Mouse (Mus musculus) testis, adult 2 months (tissue): ENCODE measurements at regions not wholly inside any gene's neighbourhood (a gene's known extent, or its start where the extent isn't known, plus 50 kb on each side); places are given as distances from the start of the nearest gene placed in this dataset.

ENCODE experiments used
- H3K27ac ChIP-seq: fragments of 200-500 bp; 2 replicates; pipeline ENCODE4 v1.5.1; 2012; ENCODE audit warnings: low read depth, low read length; ENCODE audit not compliant: control insufficient read depth, insufficient read depth
- H3K27me3 ChIP-seq: fragments of 200-500 bp; 2 replicates; pipeline ENCODE4 v1.6.1; 2012; ENCODE audit warnings: mild to moderate bottlenecking, low read length, moderate library complexity; ENCODE audit not compliant: control insufficient read depth, insufficient read depth
- H3K36me3 ChIP-seq: fragments of 200-500 bp; 2 replicates; pipeline ENCODE4 v1.6.1; 2012; ENCODE audit warnings: mild to moderate bottlenecking, low read length; ENCODE audit not compliant: control insufficient read depth, insufficient read depth
- H3K4me1 ChIP-seq: fragments of 200-500 bp; 2 replicates; pipeline ENCODE4 v1.6.1; 2012; ENCODE audit warnings: low read length; ENCODE audit not compliant: control insufficient read depth, insufficient read depth
- H3K4me3 ChIP-seq: fragments of 200-500 bp; 2 replicates; pipeline ENCODE4 v1.5.1; 2012; ENCODE audit warnings: low read depth, mild to moderate bottlenecking, low read length, moderate library complexity, mixed read lengths; ENCODE audit not compliant: control insufficient read depth
- CTCF ChIP-seq: fragments of 200-500 bp; IDR thresholded peaks from 2 replicates; pipeline ENCODE4 v1.5.1; 2012; ENCODE audit warnings: low read depth, mild to moderate bottlenecking, inconsistent platforms, low read length, moderate library complexity; ENCODE audit not compliant: control insufficient read depth, insufficient read depth, insufficient replicate concordance
- POLR2A ChIP-seq: fragments of 200-500 bp; IDR thresholded peaks from 2 replicates; pipeline ENCODE4 v1.6.1; 2012; ENCODE audit warnings: low read depth, mild to moderate bottlenecking, inconsistent platforms, low read length, moderate library complexity; ENCODE audit not compliant: control insufficient read depth

DNA sequence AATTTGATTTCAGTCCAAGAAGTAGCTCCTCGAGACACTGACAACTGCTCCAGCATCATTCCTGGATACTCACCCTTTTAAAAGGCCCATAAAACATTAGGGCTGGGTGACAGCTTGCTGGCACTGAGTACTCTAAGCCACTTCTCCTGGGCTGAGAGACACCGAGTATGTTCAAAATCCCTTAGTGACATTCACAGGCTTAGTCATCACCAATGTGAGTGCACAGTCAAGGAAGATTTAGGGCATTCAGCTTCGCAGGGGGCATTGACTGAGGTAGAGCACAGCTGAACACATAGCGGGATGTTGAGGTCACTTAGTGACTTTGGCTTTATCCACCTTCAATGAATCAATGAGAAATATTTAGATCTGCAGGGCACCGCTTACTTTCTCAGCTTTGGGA is 210.8 kb upstream of the Hnrnpa3 start:
- no peak overlapping the region for H3K4me3 ChIP-seq
- no peaks in the 10 kb centered on the region for H3K36me3 ChIP-seq
- H3K4me1 ChIP-seq = no peaks in the 10 kb centered on the region
- H3K27me3 ChIP-seq = no peaks in the 10 kb centered on the region
- no peak overlapping the region for H3K27ac ChIP-seq
- TF ChIP-seq CTCF = no peak
- no peak for TF ChIP-seq POLR2A

GRCm38 (mm10) chr2:75451846-75452267 is 207.2 kb upstream of the Hnrnpa3 start:
- no peaks in the 10 kb centered on the region for H3K4me1 ChIP-seq
- TF ChIP-seq POLR2A (no peak), CTCF (no peak)

GRCm38 (mm10) chr2:75452274-75453148 is 206.6 kb upstream of the Hnrnpa3 start:
- Histone ChIP-seq H3K27ac (no peak overlapping the region), H3K4me1 (no peaks in the 10 kb centered on the region)
- TF ChIP-seq CTCF (no peak), POLR2A (no peak)

More at GRCm38 (mm10) chr2:75451846-75452267, 207.2 kb upstream of the Hnrnpa3 start:
- Histone ChIP-seq H3K27me3 (no peaks in the 10 kb centered on the region), H3K4me3 (no peak overlapping the region), H3K27ac (no peak overlapping the region), H3K36me3 (no peaks in the 10 kb centered on the region)

GRCm38 (mm10) chr2:75455481-75455880 is 203.6 kb upstream of the Hnrnpa3 start:
- no peak for TF ChIP-seq CTCF
- no peak for TF ChIP-seq POLR2A
- Histone ChIP-seq H3K27ac (no peak overlapping the region), H3K4me1 (no peaks in the 10 kb centered on the region), H3K4me3 (no peak overlapping the region), H3K36me3 (no peaks in the 10 kb centered on the region), H3K27me3 (no peaks in the 10 kb centered on the region)

More at GRCm38 (mm10) chr2:75452274-75453148, 206.6 kb upstream of the Hnrnpa3 start:
- no peaks in the 10 kb centered on the region for H3K27me3 ChIP-seq
- H3K4me3 ChIP-seq = no peak overlapping the region
- H3K36me3 ChIP-seq = no peaks in the 10 kb centered on the region

DNA sequence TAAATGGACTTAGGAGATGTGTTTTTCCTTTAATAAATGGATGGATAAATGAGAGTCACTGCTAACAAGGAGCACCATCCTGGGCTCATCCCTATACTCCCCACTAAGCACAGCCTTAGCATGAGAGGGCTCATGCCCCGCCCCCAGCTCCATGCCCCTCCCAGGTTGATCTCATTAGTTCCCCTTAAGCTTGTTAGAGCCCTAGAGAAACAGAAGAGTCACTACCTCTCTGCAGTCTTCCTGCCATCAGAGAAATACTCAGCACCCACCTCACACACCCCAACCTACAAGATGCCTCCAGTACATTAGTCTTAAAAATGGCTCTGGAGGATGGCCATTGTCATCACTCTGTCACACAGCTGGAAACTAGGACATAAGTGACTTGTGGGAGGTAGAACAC is 202.8 kb upstream of the Hnrnpa3 start:
- H3K4me3 ChIP-seq = no peak overlapping the region
- no peaks in the 10 kb centered on the region for H3K36me3 ChIP-seq
- H3K27me3 ChIP-seq = no peaks in the 10 kb centered on the region
- no peaks in the 10 kb centered on the region for H3K4me1 ChIP-seq
- no peak overlapping the region for H3K27ac ChIP-seq
- no peak for TF ChIP-seq POLR2A
- no peak for TF ChIP-seq CTCF

GRCm38 (mm10) chr2:75457423-75457822 is 201.6 kb upstream of the Hnrnpa3 start:
- TF ChIP-seq CTCF (no peak), POLR2A (no peak)
- H3K36me3 ChIP-seq = no peaks in the 10 kb centered on the region
- H3K27me3 ChIP-seq = no peaks in the 10 kb centered on the region
- no peak overlapping the region for H3K4me3 ChIP-seq
- no peak overlapping the region for H3K27ac ChIP-seq
- H3K4me1 ChIP-seq = no peaks in the 10 kb centered on the region

DNA sequence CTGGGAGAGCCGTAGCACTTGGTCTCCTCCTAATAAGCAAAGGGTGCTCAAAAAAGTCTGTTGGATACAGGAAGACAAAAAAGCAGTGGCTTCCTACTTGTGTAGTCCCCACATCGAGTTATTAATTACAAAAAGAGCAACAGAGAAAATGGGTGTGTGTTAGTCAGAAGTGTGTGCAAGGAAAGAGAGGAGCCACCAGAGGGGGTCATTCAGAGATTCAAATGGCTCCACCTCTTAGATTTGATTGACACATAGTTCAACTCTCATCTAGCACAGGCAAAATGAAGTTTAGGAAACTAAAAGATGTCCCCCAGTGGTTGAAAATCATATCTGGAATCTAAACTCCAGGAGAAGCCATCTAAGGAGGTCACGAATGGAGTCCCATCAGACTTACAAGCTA is 200.2 kb upstream of the Hnrnpa3 start:
- Histone ChIP-seq H3K27me3 (no peaks in the 10 kb centered on the region), H3K4me3 (no peak overlapping the region), H3K4me1 (no peaks in the 10 kb centered on the region), H3K36me3 (no peaks in the 10 kb centered on the region), H3K27ac (no peak overlapping the region)
- TF ChIP-seq POLR2A = no peak
- TF ChIP-seq CTCF = no peak
